Mouse (Mus musculus) heart, embryonic 13.5 days (tissue): ENCODE measurements around the gene Rab11fip5. TPM values are rescaled to one million over a fixed set of nuclear protein-coding genes. Genes with fewer than 3 reads are reported as not detected.
A peak's percentile ranks its signal among the peaks of the same experiment; 100 is the strongest.

Experiments
- ATAC-seq: fragments of 200-750 bp; cut with Nextera tagmentation; 2 replicates; pipeline ENCODE4 v1.8.0; 2017; ENCODE audit warnings: moderate TSS enrichment; ENCODE audit not compliant: insufficient number of reproducible peaks, low FRiP score, low TSS enrichment; ENCODE audit errors: extremely low read depth
- H3K27ac ChIP-seq: fragments of 300-500 bp; sonication (generic); replicated peaks from 2 replicates; pipeline ENCODE4 v1.5.1; 2015; ENCODE audit warnings: moderate library complexity, mild to moderate bottlenecking, inconsistent platforms
- H3K27me3 ChIP-seq: fragments of 300-500 bp; sonication (generic); replicated peaks from 2 replicates; pipeline ENCODE4 v1.6.1; 2015; ENCODE audit warnings: mild to moderate bottlenecking, inconsistent platforms
- H3K36me3 ChIP-seq: fragments of 300-500 bp; sonication (generic); 2 replicates; pipeline ENCODE4 v1.6.1; 2015; ENCODE audit warnings: mild to moderate bottlenecking, inconsistent platforms
- H3K4me1 ChIP-seq: fragments of 300-500 bp; sonication (generic); 2 replicates; pipeline ENCODE4 v1.6.1; 2015; ENCODE audit warnings: inconsistent platforms
- H3K4me2 ChIP-seq: fragments of 300-500 bp; sonication (generic); 2 replicates; pipeline ENCODE4 v1.6.1; 2015; ENCODE audit warnings: inconsistent platforms, mild to moderate bottlenecking, moderate library complexity
- H3K4me3 ChIP-seq: fragments of 300-500 bp; sonication (generic); 2 replicates; pipeline ENCODE4 v1.5.1; 2015; ENCODE audit warnings: moderate library complexity, mild to moderate bottlenecking, inconsistent platforms
- H3K9ac ChIP-seq: fragments of 300-500 bp; sonication (generic); 2 replicates; pipeline ENCODE4 v1.6.1; 2015; ENCODE audit warnings: inconsistent platforms, mild to moderate bottlenecking, moderate library complexity
- H3K9me3 ChIP-seq: fragments of 300-500 bp; sonication (generic); 2 replicates; pipeline ENCODE4 v1.6.1; 2016; ENCODE audit warnings: inconsistent platforms
- WGBS: fragments of 180-500 bp; shearing (Covaris S2); methylation state at CpG from one replicate; pipeline ENCODE4 v1.1.7; 2015; ENCODE audit warnings: mixed read lengths; 5-methylcytosine and 5-hydroxymethylcytosine counted together
- polyA plus RNA-seq: library from polyadenylated mRNA; unstranded; fragments of >200 nt; fragmentation: Nextera tagmentation; extraction: Ambion mirVana; gene quantifications from 2 replicates; pipeline ENCODE4 v1.2.1, GENCODE M21; 2015

The Rab11fip5 gene
- polyA plus RNA-seq, 1 experiment from 2014 or later: 38.7 TPM

GRCm38 (mm10) chr6:85372496-85372895 is 1.9 kb downstream of the Rab11fip5 start:
- Histone ChIP-seq H3K27me3 (no peaks in the 10 kb centered on the region), H3K4me1 (peaks cover 74% of the 10 kb centered on the region), H3K9ac (peak overlapping the region; percentile 98), H3K4me3 (peak overlapping the region; percentile 94), H3K4me2 (peak overlapping the region; percentile 75), H3K36me3 (peaks cover 15% of the 10 kb centered on the region; the same call in 1 of the 2 replicates), H3K9me3 (no peaks in the 10 kb centered on the region), H3K27ac (peak overlapping the region; percentile 96)
- WGBS: 43% methylated on average over 2 of the region's 2 CpGs
- ATAC-seq: no peak

GRCm38 (mm10) chr6:85371859-85372405 is 2.5 kb downstream of the Rab11fip5 start:
- no peak for ATAC-seq
- Histone ChIP-seq H3K4me2 (peak overlapping the region; percentile 75), H3K27ac (peak overlapping the region; percentile 96), H3K9ac (peak overlapping the region; percentile 98), H3K4me3 (peak overlapping the region; percentile 94), H3K4me1 (peaks cover 74% of the 10 kb centered on the region), H3K9me3 (no peaks in the 10 kb centered on the region), H3K36me3 (peaks cover 15% of the 10 kb centered on the region; the same call in 1 of the 2 replicates), H3K27me3 (no peaks in the 10 kb centered on the region)
- WGBS: 48% methylated on average over 6 of the region's 6 CpGs

- Histone ChIP-seq H3K27me3 (no peaks in the 10 kb centered on the region), H3K9me3 (no peaks in the 10 kb centered on the region), H3K4me2 (peak overlapping the region; percentile 75), H3K4me3 (peak overlapping the region; percentile 94), H3K36me3 (peaks cover 15% of the 10 kb centered on the region; the same call in 1 of the 2 replicates), H3K4me1 (peaks cover 80% of the 10 kb centered on the region), H3K9ac (peak overlapping the region; percentile 98), H3K27ac (peak overlapping the region; percentile 96)
- WGBS: 86% methylated on average over 9 of the region's 9 CpGs
- no peak for ATAC-seq
Measured at GRCm38 (mm10) chr6:85370666-85371430, 3.6 kb downstream of the Rab11fip5 start.

- Histone ChIP-seq H3K36me3 (peaks cover 19% of the 10 kb centered on the region; the same call in 1 of the 2 replicates), H3K4me3 (peak overlapping the region; percentile 19; the same call in 1 of the 2 replicates), H3K27ac (peak overlapping the region; percentile 96), H3K9me3 (no peaks in the 10 kb centered on the region), H3K27me3 (no peaks in the 10 kb centered on the region), H3K4me1 (peaks cover 83% of the 10 kb centered on the region), H3K9ac (peak overlapping the region; percentile 98; the same call in 1 of the 2 replicates), H3K4me2 (peak overlapping the region; percentile 75)
- 74% methylated on average over 5 of the region's 5 CpGs for WGBS
- no peak for ATAC-seq
Measured at GRCm38 (mm10) chr6:85370041-85370440, 4.4 kb downstream of the Rab11fip5 start.

- H3K4me3 ChIP-seq: peak overlapping the region; percentile 19
- 49% methylated on average over 5 of the region's 5 CpGs for WGBS
- peak overlapping the region; percentile 96 for H3K27ac ChIP-seq
- H3K27me3 ChIP-seq: no peaks in the 10 kb centered on the region
- peak overlapping the region; percentile 75 for H3K4me2 ChIP-seq
- no peak for ATAC-seq
- H3K36me3 ChIP-seq: peaks cover 25% of the 10 kb centered on the region
- H3K9ac ChIP-seq: peak overlapping the region; percentile 76
- no peaks in the 10 kb centered on the region for H3K9me3 ChIP-seq
- H3K4me1 ChIP-seq: peaks cover 89% of the 10 kb centered on the region
Measured at GRCm38 (mm10) chr6:85369181-85369860, 5.1 kb downstream of the Rab11fip5 start.

- Histone ChIP-seq H3K4me3 (peak overlapping the region; percentile 16), H3K27ac (peak overlapping the region; percentile 96), H3K27me3 (no peaks in the 10 kb centered on the region), H3K9ac (peak overlapping the region; percentile 76), H3K9me3 (no peaks in the 10 kb centered on the region), H3K4me1 (peaks cover 95% of the 10 kb centered on the region), H3K4me2 (peak overlapping the region; percentile 75), H3K36me3 (peaks cover 25% of the 10 kb centered on the region)
- 55% methylated on average over 5 of the region's 5 CpGs for WGBS
- no peak for ATAC-seq
Measured at GRCm38 (mm10) chr6:85368722-85369121, 5.7 kb downstream of the Rab11fip5 start.

- Histone ChIP-seq H3K4me3 (no peak overlapping the region), H3K27me3 (no peaks in the 10 kb centered on the region), H3K36me3 (peaks cover 25% of the 10 kb centered on the region), H3K27ac (peak overlapping the region; percentile 96), H3K4me2 (peak overlapping the region; percentile 75), H3K9ac (peak overlapping the region; percentile 76; the same call in 1 of the 2 replicates), H3K4me1 (peaks cover 97% of the 10 kb centered on the region), H3K9me3 (no peaks in the 10 kb centered on the region)
- ATAC-seq: no peak
- WGBS: 87% methylated on average over 1 of the region's 1 CpGs
Measured at GRCm38 (mm10) chr6:85368166-85368565, 6.3 kb downstream of the Rab11fip5 start.

GRCm38 (mm10) chr6:85366387-85366786 is 8.0 kb downstream of the Rab11fip5 start:
- no peaks in the 10 kb centered on the region for H3K27me3 ChIP-seq
- no peaks in the 10 kb centered on the region for H3K9me3 ChIP-seq
- 19% methylated on average over 1 of the region's 1 CpGs for WGBS
- H3K4me3 ChIP-seq: peak overlapping the region; percentile 20
- peaks cover 99% of the 10 kb centered on the region for H3K4me1 ChIP-seq
- H3K4me2 ChIP-seq: peak overlapping the region; percentile 57
- H3K27ac ChIP-seq: peak overlapping the region; percentile 96
- H3K9ac ChIP-seq: peak overlapping the region; percentile 72
- ATAC-seq: peak; percentile 45; the same call in 1 of the 2 replicates
- H3K36me3 ChIP-seq: peaks cover 26% of the 10 kb centered on the region

- no peaks in the 10 kb centered on the region for H3K27me3 ChIP-seq
- WGBS: 66% methylated on average over 5 of the region's 5 CpGs
- peak overlapping the region; percentile 15; the same call in 1 of the 2 replicates for H3K4me2 ChIP-seq
- peak overlapping the region; percentile 96 for H3K27ac ChIP-seq
- H3K9me3 ChIP-seq: no peaks in the 10 kb centered on the region
- H3K36me3 ChIP-seq: peaks cover 23% of the 10 kb centered on the region; the same call in 1 of the 2 replicates
- peak overlapping the region; percentile 50 for H3K9ac ChIP-seq
- ATAC-seq: no peak
- peaks cover 95% of the 10 kb centered on the region for H3K4me1 ChIP-seq
- no peak overlapping the region for H3K4me3 ChIP-seq
Measured at GRCm38 (mm10) chr6:85364439-85364838, 10.0 kb downstream of the Rab11fip5 start.

GRCm38 (mm10) chr6:85363906-85364260 is 10.6 kb downstream of the Rab11fip5 start:
- 31% methylated on average over 4 of the region's 4 CpGs for WGBS
- H3K27me3 ChIP-seq: no peaks in the 10 kb centered on the region
- peak overlapping the region; percentile 50 for H3K9ac ChIP-seq
- no peaks in the 10 kb centered on the region for H3K9me3 ChIP-seq
- H3K27ac ChIP-seq: peak overlapping the region; percentile 96
- H3K4me3 ChIP-seq: no peak overlapping the region
- peak overlapping the region; percentile 15; the same call in 1 of the 2 replicates for H3K4me2 ChIP-seq
- peaks cover 23% of the 10 kb centered on the region; the same call in 1 of the 2 replicates for H3K36me3 ChIP-seq
- peaks cover 91% of the 10 kb centered on the region for H3K4me1 ChIP-seq
- no peak for ATAC-seq
